Mouse (Mus musculus): Measurements from ENCODE around the gene Sec14l3. TPM values are rescaled to one million over a fixed set of nuclear protein-coding genes. Genes with fewer than 3 reads are reported as not detected.

Sec14l3 gene
- polyA plus RNA-seq, 1 experiment from 2014 or later, result not detected

DNA sequence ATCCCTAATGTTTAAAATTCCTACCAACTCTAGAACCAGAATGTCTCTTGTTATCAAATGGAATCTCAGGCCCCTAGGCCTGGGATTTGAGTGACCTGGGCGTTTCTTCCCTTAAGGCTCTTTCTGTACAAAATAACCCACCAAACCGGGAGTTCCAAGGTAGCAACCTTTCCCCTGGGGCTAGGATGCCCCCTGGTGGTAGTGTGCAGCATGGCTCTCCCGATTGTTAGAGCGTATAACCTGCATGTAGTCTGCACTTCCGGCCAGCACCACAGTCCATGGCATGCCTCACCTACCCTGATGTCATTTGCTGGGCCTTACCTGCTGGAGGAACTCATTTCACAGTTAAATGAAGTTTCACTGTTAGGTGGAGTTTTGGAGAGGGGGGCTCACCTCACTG lies 59.3 kb downstream of the Sec14l3 start:
- H3K27ac ChIP-seq (ENCODE audit: low read depth, low read length), result no peak overlapping the region
- H3K36me3 ChIP-seq (ENCODE audit: control insufficient read depth, insufficient read depth, low read length), result no peaks in the 10 kb centered on the region
- H3K27me3 ChIP-seq (ENCODE audit: control insufficient read depth, insufficient read depth, low read length), result no peaks in the 10 kb centered on the region
- no peak overlapping the region for H3K4me3 ChIP-seq (ENCODE audit: low read length)
- no peak for ATAC-seq (ENCODE audit: low FRiP score, low TSS enrichment)
- no peak overlapping the region for H3K9ac ChIP-seq (ENCODE audit: low read depth, low read length)
- peaks cover 6% of the 10 kb centered on the region; the same call in 1 of the 2 replicates for H3K9me3 ChIP-seq (ENCODE audit: control insufficient read depth, low read length)
- H3K4me1 ChIP-seq (ENCODE audit: control insufficient read depth, insufficient read depth, low read length), result 0 out of 2 replicates have a peak, but pooled peaks cover 1% of the 10 kb centered on the region
- WGBS, result 65% methylated on average over 5 of the region's 5 CpGs
- no peak overlapping the region for H3K4me2 ChIP-seq (replicated peaks; ENCODE audit: low read depth, low read length)

DNA sequence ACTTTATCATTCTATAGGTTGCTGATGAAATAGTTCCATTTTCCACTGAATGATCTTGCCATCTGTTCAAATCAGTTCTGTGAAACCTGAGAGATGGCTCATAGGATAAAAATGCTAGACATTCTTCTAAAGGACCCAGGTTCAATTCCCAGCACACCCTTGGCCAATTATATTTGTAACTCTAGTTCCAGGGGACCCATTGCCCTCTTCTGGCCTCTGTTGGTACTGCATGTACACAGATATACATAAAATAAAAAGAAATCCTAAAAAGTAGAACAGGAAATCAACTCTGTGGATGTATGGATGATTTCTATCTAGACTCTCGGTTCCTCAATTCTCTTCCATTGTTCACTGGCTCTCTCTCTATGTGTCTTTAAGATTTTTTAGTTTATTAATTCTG lies 62.4 kb downstream of the Sec14l3 start:
- no peak overlapping the region for H3K4me2 ChIP-seq (replicated peaks; ENCODE audit: low read depth, low read length)
- H3K4me3 ChIP-seq (ENCODE audit: low read length), result no peak overlapping the region
- H3K36me3 ChIP-seq (ENCODE audit: control insufficient read depth, insufficient read depth, low read length), result no peaks in the 10 kb centered on the region
- no peaks in the 10 kb centered on the region for H3K27me3 ChIP-seq (ENCODE audit: control insufficient read depth, insufficient read depth, low read length)
- H3K9me3 ChIP-seq (ENCODE audit: control insufficient read depth, low read length), result peaks cover 6% of the 10 kb centered on the region; the same call in 1 of the 2 replicates
- 89% methylated on average over 1 of the region's 1 CpGs for WGBS
- H3K4me1 ChIP-seq (ENCODE audit: control insufficient read depth, insufficient read depth, low read length), result no peaks in the 10 kb centered on the region
- H3K9ac ChIP-seq (ENCODE audit: low read depth, low read length), result no peak overlapping the region
- no peak overlapping the region for H3K27ac ChIP-seq (ENCODE audit: low read depth, low read length)
- ATAC-seq (ENCODE audit: low FRiP score, low TSS enrichment), result no peak

Other genes starting within 250 kb of the Sec14l3 start
- 0.46 and 0.81 TPM in 2 replicates for gene Osbp2, start 200.9 kb upstream of the Sec14l3 start, polyA plus RNA-seq (2014; fragmentation: Nextera tagmentation; extraction: Ambion mirVana)
- 0.20 and 0.40 TPM in 2 replicates for gene 4921536K21Rik, start 169.7 kb upstream of the Sec14l3 start, polyA plus RNA-seq (2014; fragmentation: Nextera tagmentation; extraction: Ambion mirVana)
- gene Dusp18, start 169.6 kb upstream of the Sec14l3 start, polyA plus RNA-seq (2014; fragmentation: Nextera tagmentation; extraction: Ambion mirVana), result 10.0 and 14.7 TPM in 2 replicates
- 3.0 and 3.8 TPM in 2 replicates for gene Slc35e4, start 150.2 kb upstream of the Sec14l3 start, polyA plus RNA-seq (2014; fragmentation: Nextera tagmentation; extraction: Ambion mirVana)
- gene Tcn2, start 132.7 kb upstream of the Sec14l3 start, polyA plus RNA-seq (2014; fragmentation: Nextera tagmentation; extraction: Ambion mirVana), result 49.7 and 61.8 TPM in 2 replicates
- gene Pes1, start 100.9 kb upstream of the Sec14l3 start, polyA plus RNA-seq (2014; fragmentation: Nextera tagmentation; extraction: Ambion mirVana), result 60.7 and 81.2 TPM in 2 replicates
- 0.49 TPM in 1 of 2 replicates, not detected in the other for gene 4930556J24Rik, start 88.1 kb upstream of the Sec14l3 start, polyA plus RNA-seq (2014; fragmentation: Nextera tagmentation; extraction: Ambion mirVana)
- 4.3 and 4.6 TPM in 2 replicates for gene Gal3st1, start 81.2 kb upstream of the Sec14l3 start, polyA plus RNA-seq (2014; fragmentation: Nextera tagmentation; extraction: Ambion mirVana)
- not detected in 2 replicates for gene Sec14l4, start 33.4 kb upstream of the Sec14l3 start, polyA plus RNA-seq (2014; fragmentation: Nextera tagmentation; extraction: Ambion mirVana)
- gene Mtfp1, start 30.6 kb downstream of the Sec14l3 start, polyA plus RNA-seq (2014; fragmentation: Nextera tagmentation; extraction: Ambion mirVana), result 11.5 and 15.9 TPM in 2 replicates
- gene Sec14l2, start 58.6 kb downstream of the Sec14l3 start, polyA plus RNA-seq (2014; fragmentation: Nextera tagmentation; extraction: Ambion mirVana), result 1.1 and 1.2 TPM in 2 replicates
- 21.0 and 28.3 TPM in 2 replicates for gene Rnf215, start 70.4 kb downstream of the Sec14l3 start, polyA plus RNA-seq (2014; fragmentation: Nextera tagmentation; extraction: Ambion mirVana)
- 4.3 and 6.8 TPM in 2 replicates for gene Ccdc157, start 95.5 kb downstream of the Sec14l3 start, polyA plus RNA-seq (2014; fragmentation: Nextera tagmentation; extraction: Ambion mirVana)
- 55.7 and 72.5 TPM in 2 replicates for gene Sf3a1, start 95.5 kb downstream of the Sec14l3 start, polyA plus RNA-seq (2014; fragmentation: Nextera tagmentation; extraction: Ambion mirVana)
- gene Tbc1d10a, start 121.9 kb downstream of the Sec14l3 start, polyA plus RNA-seq (2014; fragmentation: Nextera tagmentation; extraction: Ambion mirVana), result 28.8 and 29.7 TPM in 2 replicates
- 2.7 and 5.3 TPM in 2 replicates for gene Castor1, start 153.4 kb downstream of the Sec14l3 start, polyA plus RNA-seq (2014; fragmentation: Nextera tagmentation; extraction: Ambion mirVana)
- not detected in 2 replicates for gene Osm, start 171.6 kb downstream of the Sec14l3 start, polyA plus RNA-seq (2014; fragmentation: Nextera tagmentation; extraction: Ambion mirVana)
- gene Lif, start 192.7 kb downstream of the Sec14l3 start, polyA plus RNA-seq (2014; fragmentation: Nextera tagmentation; extraction: Ambion mirVana), result not detected in 2 replicates